Mouse (Mus musculus) liver, embryonic 14.5 days (tissue): ENCODE data around the gene Srsf12. TPM values are rescaled to one million over a fixed set of nuclear protein-coding genes. Genes with fewer than 3 reads are reported as not detected.
A peak's percentile ranks its signal among the peaks of the same experiment; 100 is the strongest.

Experiments used
- ATAC-seq: fragments of 200-750 bp; cut with Nextera tagmentation; 2 replicates; pipeline ENCODE4 v1.8.0; 2017; ENCODE audit warnings: moderate number of reproducible peaks, mild to moderate bottlenecking, moderate library complexity; ENCODE audit not compliant: insufficient read depth
- DNase-seq, 3 experiments: peaks; one replicate each; pipeline ENCODE4 v3.0.0-alpha.2; 2012 to 2013; ENCODE audit warnings: low read depth in 3 of 3, low spot score in 3 of 3
- H3K27ac ChIP-seq: fragments of 300-500 bp; sonication (generic); 2 replicates; pipeline ENCODE4 v1.5.1; 2014; ENCODE audit warnings: moderate library complexity, mild to moderate bottlenecking, control low read depth, inconsistent platforms
- H3K27me3 ChIP-seq: fragments of 300-500 bp; sonication (generic); 2 replicates; pipeline ENCODE4 v1.6.1; 2014; ENCODE audit warnings: mild to moderate bottlenecking, low read length, moderate library complexity; ENCODE audit not compliant: control insufficient read depth, insufficient read depth
- H3K36me3 ChIP-seq: fragments of 300-500 bp; sonication (generic); replicated peaks from 2 replicates; pipeline ENCODE4 v1.6.1; 2014; ENCODE audit warnings: low read depth; ENCODE audit not compliant: control insufficient read depth, insufficient read depth
- H3K4me1 ChIP-seq, 2 experiments: fragments of 200-500 bp in 1 of 2; fragments of 300-500 bp in 1 of 2; sonication (generic) in 1 of 2; replicated peaks; 2 replicates each; pipeline ENCODE4 v1.6.1; 2012 to 2014; ENCODE audit warnings: antibody characterized with exemption in 1 of 2, inconsistent platforms in 1 of 2, low read length in 1 of 2; ENCODE audit not compliant: control insufficient read depth in 2 of 2, insufficient read depth in 2 of 2
- H3K4me2 ChIP-seq: fragments of 300-500 bp; sonication (generic); 2 replicates; pipeline ENCODE4 v1.6.1; 2014; ENCODE audit warnings: low read depth, mild to moderate bottlenecking, control low read depth, moderate library complexity
- H3K4me3 ChIP-seq, 2 experiments: fragments of 200-500 bp in 1 of 2; fragments of 300-500 bp in 1 of 2; sonication (generic) in 1 of 2; 2 replicates each; pipeline ENCODE4 v1.5.1; 2012 to 2014; ENCODE audit warnings: low read depth in 2 of 2, low read length in 2 of 2, mild to moderate bottlenecking in 2 of 2, control low read depth in 1 of 2, inconsistent platforms in 1 of 2, moderate library complexity in 1 of 2; ENCODE audit not compliant: insufficient read depth in 1 of 2
- H3K9ac ChIP-seq: fragments of 300-500 bp; sonication (generic); replicated peaks from 2 replicates; pipeline ENCODE4 v1.6.1; 2014; ENCODE audit warnings: mild to moderate bottlenecking, control low read depth, moderate library complexity
- H3K9me3 ChIP-seq: fragments of 300-500 bp; sonication (generic); 2 replicates; pipeline ENCODE4 v1.6.1; 2016; ENCODE audit warnings: low read length, mixed read lengths; ENCODE audit not compliant: control insufficient read depth
- CTCF ChIP-seq: IDR thresholded peaks from 2 replicates; pipeline ENCODE4 v1.5.1; 2016; ENCODE audit warnings: antibody characterized with exemption, low read depth, control low read depth
- EP300 ChIP-seq: IDR thresholded peaks from 2 replicates; pipeline ENCODE4 v1.6.1; 2016; ENCODE audit warnings: antibody characterized with exemption, low read depth
- WGBS: fragments of 180-500 bp; shearing (Covaris S2); extraction: QIAGEN DNeasy Blood & Tissue Kit; methylation state at CpG from one replicate; pipeline ENCODE4 v1.1.7; 2014; ENCODE audit not compliant: insufficient replicate concordance; 5-methylcytosine and 5-hydroxymethylcytosine counted together
- polyA plus RNA-seq, 2 experiments: library from polyadenylated mRNA; depleted of rRNA in 1 of 2; stranded (reverse) in 1 of 2; unstranded in 1 of 2; fragments of >200 nt; fragmentation: Nextera tagmentation in 1 of 2; extraction: Ambion mirVana in 1 of 2; gene quantifications; 2 replicates each; pipeline versions ENCODE4 v1.2.1 to v1.2.3; 2012 to 2014

The Srsf12 gene
- polyA plus RNA-seq, 2 experiments = 0.06 to 0.24 TPM

DNA sequence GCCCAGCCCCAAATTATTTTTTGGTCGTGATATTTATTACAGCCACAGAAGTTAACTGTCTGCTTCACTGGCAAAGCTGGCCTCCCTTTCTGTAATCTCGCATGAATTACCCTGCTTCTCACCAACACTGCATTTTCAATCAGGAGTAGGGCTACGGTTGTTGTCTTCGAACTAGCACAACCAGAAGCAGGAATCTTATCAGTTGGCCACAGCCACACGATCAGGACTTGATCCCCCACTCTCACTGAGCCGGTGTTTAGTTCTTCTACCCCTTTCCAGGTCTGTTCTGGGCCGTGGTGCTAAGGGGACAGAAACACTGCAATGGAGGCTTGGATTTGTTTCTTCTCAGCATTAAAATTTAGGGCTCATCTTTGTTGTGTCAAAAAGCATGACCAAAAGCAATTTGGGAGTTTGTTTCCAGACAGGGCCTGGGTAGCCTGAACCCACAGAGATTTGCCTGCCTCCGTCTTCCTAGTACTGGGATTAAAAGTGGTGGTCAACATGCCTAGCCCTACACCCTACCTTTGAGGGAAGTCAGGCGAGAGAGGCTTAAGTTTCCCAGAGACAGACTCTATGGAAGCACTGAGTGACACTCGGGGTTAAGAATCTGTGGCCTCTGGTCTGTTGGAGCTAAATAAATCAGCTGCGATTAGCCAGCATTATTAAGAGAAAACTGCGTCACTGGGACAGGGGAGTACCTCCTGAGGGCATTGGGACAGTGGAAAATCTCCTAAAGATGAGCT lies 34.4 kb downstream of the Srsf12 start:
- WGBS = 32% methylated on average over 12 of the region's 12 CpGs
- H3K9me3 ChIP-seq = no peaks in the 10 kb centered on the region
- no peak overlapping the region for H3K4me3 ChIP-seq
- ATAC-seq (no peak), DNase-seq (no peak)
- no peak for TF ChIP-seq CTCF
- no peak for TF ChIP-seq EP300
- no peak overlapping the region for H3K9ac ChIP-seq
- peaks cover 20% of the 10 kb centered on the region for H3K36me3 ChIP-seq
- no peak overlapping the region for H3K4me2 ChIP-seq
- H3K4me1 ChIP-seq = peaks cover 10 to 17% of the 10 kb centered on the region in 2 experiments
- H3K27me3 ChIP-seq = no peaks in the 10 kb centered on the region
- no peak overlapping the region for H3K27ac ChIP-seq

GRCm38 (mm10) chr4:33243921-33244320 lies 35.1 kb downstream of the Srsf12 start:
- Histone ChIP-seq H3K9ac (no peak overlapping the region), H3K4me2 (no peak overlapping the region), H3K36me3 (peaks cover 20% of the 10 kb centered on the region), H3K27ac (no peak overlapping the region), H3K4me1 (peaks cover 13 to 17% of the 10 kb centered on the region in 2 experiments), H3K27me3 (no peaks in the 10 kb centered on the region), H3K4me3 (no peak overlapping the region), H3K9me3 (no peaks in the 10 kb centered on the region)
- 73% methylated on average over 4 of the region's 4 CpGs for WGBS
- no peak for ATAC-seq
- TF ChIP-seq CTCF = no peak
- TF ChIP-seq EP300 = no peak
- DNase-seq = no peak

DNA sequence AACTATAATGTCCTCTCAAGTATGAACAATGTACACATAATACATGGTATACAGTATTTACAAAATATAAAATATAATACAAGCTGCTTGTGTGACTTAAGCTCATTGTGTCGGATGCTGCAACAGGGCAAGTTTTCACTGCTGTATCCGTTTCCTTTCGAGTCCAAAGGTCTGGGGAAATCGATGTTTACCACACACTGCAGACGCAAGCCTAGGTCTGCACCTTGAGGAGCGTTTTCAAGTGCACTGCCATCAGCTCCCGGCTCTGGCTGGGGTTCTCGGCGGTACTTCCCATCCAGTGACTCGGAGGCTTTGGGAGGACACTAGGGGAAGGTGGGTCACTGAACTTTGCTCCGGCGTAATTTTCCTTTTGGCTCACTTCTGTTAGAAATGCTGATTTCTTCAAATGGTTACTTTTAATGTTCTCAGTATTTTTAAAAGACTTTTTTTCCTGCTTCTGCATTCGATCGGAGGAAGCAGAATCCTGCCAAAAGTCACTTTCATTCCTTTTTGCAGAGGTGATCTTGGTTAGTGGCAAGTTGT lies 37.1 kb downstream of the Srsf12 start:
- Histone ChIP-seq H3K4me1 (peaks cover 15 to 20% of the 10 kb centered on the region in 2 experiments), H3K4me3 (peak overlapping the region in 1 of 2 experiments; percentile 84; a peak in 3 of 4 replicates), H3K9ac (no peak overlapping the region), H3K27me3 (no peaks in the 10 kb centered on the region), H3K27ac (no peak overlapping the region), H3K9me3 (no peaks in the 10 kb centered on the region), H3K4me2 (peak overlapping the region; percentile 85), H3K36me3 (peaks cover 20% of the 10 kb centered on the region)
- ATAC-seq (no peak), DNase-seq (no peak)
- WGBS = 84% methylated on average over 14 of the region's 14 CpGs
- TF ChIP-seq CTCF (no peak), EP300 (no peak)

DNA sequence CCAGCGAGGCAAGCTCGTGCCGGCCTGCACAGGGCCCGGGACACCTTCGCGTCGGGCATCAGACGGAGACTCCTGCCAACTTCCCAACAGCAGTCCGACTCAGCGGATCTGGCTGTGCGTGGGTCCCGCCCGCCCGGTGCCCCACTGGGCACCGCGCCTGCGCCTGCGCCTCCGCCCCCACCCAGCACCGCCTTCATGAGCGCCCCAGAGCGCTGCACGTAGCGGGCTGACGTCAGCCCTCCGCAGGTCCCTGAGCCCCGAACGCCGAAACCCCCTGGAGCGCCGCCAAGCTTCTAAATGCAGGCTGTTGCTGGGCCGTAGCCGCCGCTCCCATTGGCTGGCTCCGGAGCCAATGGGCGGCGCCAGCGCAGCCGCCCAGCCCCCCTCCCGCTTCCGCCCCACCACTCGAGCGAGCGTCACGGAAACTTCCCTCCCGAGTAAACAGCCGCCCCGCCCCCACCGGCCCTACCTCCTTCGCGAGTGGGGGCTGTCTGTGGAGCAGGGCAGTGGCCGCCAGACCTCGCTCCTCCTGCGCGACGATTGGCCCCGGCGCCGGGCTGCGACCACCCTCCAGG lies 38.8 kb downstream of the Srsf12 start:
- ATAC-seq (peak; percentile 84), DNase-seq (peak; percentile 96 to 98 (median 98))
- H3K4me2 ChIP-seq = peak overlapping the region; percentile 85
- peak overlapping the region; percentile 84 to 86 for H3K4me3 ChIP-seq
- peak overlapping the region; percentile 97 for H3K27ac ChIP-seq
- H3K27me3 ChIP-seq = no peaks in the 10 kb centered on the region
- TF ChIP-seq EP300 (0 out of 2 replicates have a peak, but pooled peaks have one; percentile 8), CTCF (peak; percentile 58)
- WGBS = under 1% methylated on average over 59 of the region's 60 CpGs
- peaks cover 20% of the 10 kb centered on the region for H3K36me3 ChIP-seq
- H3K9me3 ChIP-seq = no peaks in the 10 kb centered on the region
- peaks cover 15% of the 10 kb centered on the region in 2 experiments for H3K4me1 ChIP-seq
- peak overlapping the region; percentile 96 for H3K9ac ChIP-seq
